Mouse (Mus musculus) kidney, postnatal 36 days (tissue): ENCODE measurements at regions not wholly inside any gene's neighbourhood (a gene's known extent, or its start where the extent isn't known, plus 50 kb on each side); places are given as distances from the start of the nearest gene placed in this dataset.

Source experiments
- DNase-seq, 2 experiments: peaks; one replicate each; pipeline ENCODE4 v3.0.0; 2021 to 2022; ENCODE audit warnings: mixed read lengths in 2 of 2

- DNase-seq: no peak
Measured at GRCm38 (mm10) chr19:36681056-36681455, 55.4 kb downstream of the Ppp1r3c start.

GRCm38 (mm10) chr19:36680322-36680721 is 56.1 kb downstream of the Ppp1r3c start:
- no peak for DNase-seq

- DNase-seq: peak in 1 of 2 experiments; percentile 27
Measured at GRCm38 (mm10) chr19:36679028-36679820, 57.2 kb downstream of the Ppp1r3c start.

- DNase-seq: no peak
Measured at GRCm38 (mm10) chr19:36678382-36679027, 57.9 kb downstream of the Ppp1r3c start.

GRCm38 (mm10) chr19:36677101-36678081 is 59.1 kb downstream of the Ppp1r3c start:
- DNase-seq: no peak

GRCm38 (mm10) chr19:36674946-36675345 is 61.5 kb downstream of the Ppp1r3c start:
- DNase-seq: no peak

GRCm38 (mm10) chr19:36670813-36671212 is 65.6 kb downstream of the Ppp1r3c start:
- DNase-seq: no peak
